Mouse (Mus musculus) intestine, embryonic 15.5 days (tissue): ENCODE results near the gene Pdzd4. TPM values are rescaled to one million over a fixed set of nuclear protein-coding genes. Genes with fewer than 3 reads are reported as not detected.

Experiments
- ATAC-seq: fragments of 200-750 bp; cut with Nextera tagmentation; 2 replicates; pipeline ENCODE4 v1.8.0; 2017; ENCODE audit warnings: moderate TSS enrichment, moderate library complexity
- H3K27ac ChIP-seq: fragments of 300-500 bp; sonication (generic); 2 replicates; pipeline ENCODE4 v1.5.1; 2015; ENCODE audit warnings: mild to moderate bottlenecking, inconsistent platforms
- H3K27me3 ChIP-seq: fragments of 300-500 bp; sonication (generic); replicated peaks from 2 replicates; pipeline ENCODE4 v1.6.1; 2015; ENCODE audit warnings: inconsistent platforms
- H3K36me3 ChIP-seq: fragments of 300-500 bp; sonication (generic); 2 replicates; pipeline ENCODE4 v1.6.1; 2015; ENCODE audit warnings: inconsistent platforms
- H3K4me1 ChIP-seq: fragments of 300-500 bp; sonication (generic); replicated peaks from 2 replicates; pipeline ENCODE4 v1.6.1; 2015; ENCODE audit warnings: inconsistent platforms
- H3K4me2 ChIP-seq: fragments of 300-500 bp; sonication (generic); replicated peaks from 2 replicates; pipeline ENCODE4 v1.6.1; 2015; ENCODE audit warnings: mild to moderate bottlenecking, inconsistent platforms
- H3K4me3 ChIP-seq: fragments of 300-500 bp; sonication (generic); replicated peaks from 2 replicates; pipeline ENCODE4 v1.5.1; 2015; ENCODE audit warnings: inconsistent platforms
- H3K9ac ChIP-seq: fragments of 300-500 bp; sonication (generic); 2 replicates; pipeline ENCODE4 v1.6.1; 2015; ENCODE audit warnings: inconsistent platforms
- H3K9me3 ChIP-seq: fragments of 300-500 bp; sonication (generic); 2 replicates; pipeline ENCODE4 v1.6.1; 2016; ENCODE audit warnings: inconsistent platforms
- WGBS: fragments of 180-500 bp; shearing (Covaris S2); methylation state at CpG from one replicate; pipeline ENCODE4 v1.1.7; 2015; 5-methylcytosine and 5-hydroxymethylcytosine counted together
- polyA plus RNA-seq: library from polyadenylated mRNA; unstranded; fragments of >200 nt; fragmentation: Nextera tagmentation; extraction: Ambion mirVana; gene quantifications from 2 replicates; pipeline ENCODE4 v1.2.1, GENCODE M21; 2015

Pdzd4 gene
- polyA plus RNA-seq, 1 experiment from 2014 or later = 0.57 TPM

DNA sequence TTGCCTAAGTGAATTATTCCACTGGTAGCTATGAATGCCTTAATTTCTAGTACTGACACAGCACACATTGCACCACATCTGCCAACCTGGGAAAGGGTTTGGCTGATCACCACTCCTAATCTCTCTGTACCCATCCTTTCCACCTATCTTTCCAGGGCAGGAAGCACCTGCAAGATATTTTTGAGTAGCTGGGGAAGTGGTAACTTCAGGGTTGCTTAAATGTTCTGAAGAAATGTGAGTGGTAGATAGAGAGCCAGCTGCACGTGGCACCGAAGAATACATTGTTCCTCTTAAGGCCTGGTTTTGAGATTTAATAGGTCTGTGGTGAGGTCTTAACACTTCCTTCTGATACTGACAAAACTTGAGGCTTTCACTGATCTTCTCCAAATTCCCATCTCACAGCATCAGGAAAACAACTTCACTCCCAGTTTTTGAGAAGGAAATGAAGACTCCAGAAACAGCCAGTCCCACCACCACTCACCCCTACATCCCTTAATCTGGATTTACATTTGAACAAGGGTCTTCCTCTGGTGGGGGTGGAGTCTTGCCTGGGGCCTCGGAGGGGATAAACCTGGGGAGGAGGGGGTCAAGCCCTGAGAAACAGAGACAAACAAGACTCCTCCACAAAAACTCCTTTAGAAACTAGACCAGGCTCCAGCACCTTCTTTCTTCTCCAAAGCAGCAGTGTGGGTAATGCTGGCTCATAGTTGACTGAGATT lies 8.0 kb downstream of the Pdzd4 start:
- WGBS = 60% methylated on average over 3 of the region's 3 CpGs
- Histone ChIP-seq H3K4me2 (no peak overlapping the region), H3K36me3 (no peaks in the 10 kb centered on the region), H3K27ac (no peak overlapping the region), H3K27me3 (no peaks in the 10 kb centered on the region), H3K9ac (no peak overlapping the region), H3K4me3 (no peak overlapping the region), H3K9me3 (no peaks in the 10 kb centered on the region), H3K4me1 (no peaks in the 10 kb centered on the region)
- no peak for ATAC-seq

DNA sequence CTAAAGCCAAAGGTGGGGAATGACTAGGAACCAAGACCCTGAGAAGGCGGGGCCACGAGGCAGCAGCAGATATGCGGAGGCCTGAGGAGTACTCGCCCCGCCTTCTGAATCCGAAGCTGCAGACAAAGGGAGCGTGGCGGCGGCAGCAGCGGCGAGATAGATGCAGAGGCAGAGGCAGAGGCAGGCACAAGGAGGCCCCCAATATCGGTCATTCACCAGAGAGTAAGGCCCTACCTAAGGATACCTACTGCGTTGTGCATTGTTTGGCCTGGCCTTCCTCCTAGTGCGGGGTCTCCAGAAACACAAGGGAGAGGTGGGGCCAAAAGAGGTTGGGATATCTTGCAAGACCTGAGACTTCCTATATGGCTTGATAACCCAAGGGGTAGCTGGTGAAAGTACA lies 9.7 kb downstream of the Pdzd4 start:
- peak; percentile 41; the same call in 1 of the 2 replicates for ATAC-seq
- Histone ChIP-seq H3K36me3 (no peaks in the 10 kb centered on the region), H3K9ac (peak overlapping the region; percentile 36), H3K27ac (no peak overlapping the region), H3K27me3 (no peaks in the 10 kb centered on the region), H3K4me3 (peak overlapping the region; percentile 28), H3K9me3 (no peaks in the 10 kb centered on the region), H3K4me2 (peak overlapping the region; percentile 53), H3K4me1 (no peaks in the 10 kb centered on the region)
- 21% methylated on average over 14 of the region's 14 CpGs for WGBS

DNA sequence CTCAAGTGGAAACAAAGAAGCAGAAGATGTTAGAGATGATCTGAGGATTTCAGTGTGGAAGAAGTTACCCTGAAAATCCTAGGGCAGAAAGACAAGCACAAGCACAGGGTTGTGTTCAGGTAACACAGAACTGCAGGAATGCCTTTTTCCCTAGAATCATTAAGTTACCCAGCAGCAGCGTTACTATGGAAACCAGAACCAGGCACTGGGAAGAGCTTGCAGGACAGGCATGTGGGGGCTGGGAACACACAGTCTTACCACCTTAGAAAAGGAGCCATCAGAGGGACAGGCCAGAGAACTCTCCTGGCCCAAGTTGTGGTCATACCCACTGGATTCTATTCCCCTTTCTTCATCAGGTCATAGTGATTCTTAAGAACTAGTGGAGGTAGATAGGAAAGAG lies 19.0 kb downstream of the Pdzd4 start:
- H3K27me3 ChIP-seq = no peaks in the 10 kb centered on the region
- no peak overlapping the region for H3K9ac ChIP-seq
- H3K9me3 ChIP-seq = no peaks in the 10 kb centered on the region
- H3K36me3 ChIP-seq = no peaks in the 10 kb centered on the region
- no peak overlapping the region for H3K27ac ChIP-seq
- H3K4me1 ChIP-seq = no peaks in the 10 kb centered on the region
- no peak for ATAC-seq
- WGBS = 50% methylated on average over 1 of the region's 1 CpGs
- H3K4me3 ChIP-seq = no peak overlapping the region
- no peak overlapping the region for H3K4me2 ChIP-seq

DNA sequence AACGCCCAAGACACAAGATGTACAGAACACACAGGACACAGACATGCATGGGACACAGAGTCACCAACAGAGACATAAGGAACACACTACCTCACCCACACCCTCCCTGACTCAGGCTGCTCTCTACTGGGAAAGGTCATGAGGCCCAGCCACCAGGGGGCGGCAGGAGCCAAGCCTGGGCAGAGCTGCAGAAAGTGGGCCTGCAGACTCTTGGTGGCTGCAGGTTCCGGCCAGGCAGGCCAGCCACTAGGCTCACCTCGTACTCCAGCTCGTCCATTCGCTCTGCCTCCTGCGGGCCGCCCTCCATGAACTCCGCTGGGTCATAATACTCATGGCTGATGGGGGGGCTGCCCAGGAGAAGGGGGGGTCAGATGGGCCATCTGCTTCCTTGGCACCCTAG lies 26.3 kb downstream of the Pdzd4 start:
- no peaks in the 10 kb centered on the region for H3K36me3 ChIP-seq
- H3K9ac ChIP-seq = no peak overlapping the region
- H3K4me2 ChIP-seq = no peak overlapping the region
- 38% methylated on average over 9 of the region's 9 CpGs for WGBS
- no peaks in the 10 kb centered on the region for H3K27me3 ChIP-seq
- ATAC-seq = peak; percentile 86
- no peaks in the 10 kb centered on the region for H3K9me3 ChIP-seq
- H3K4me3 ChIP-seq = no peak overlapping the region
- no peaks in the 10 kb centered on the region for H3K4me1 ChIP-seq
- H3K27ac ChIP-seq = no peak overlapping the region

DNA sequence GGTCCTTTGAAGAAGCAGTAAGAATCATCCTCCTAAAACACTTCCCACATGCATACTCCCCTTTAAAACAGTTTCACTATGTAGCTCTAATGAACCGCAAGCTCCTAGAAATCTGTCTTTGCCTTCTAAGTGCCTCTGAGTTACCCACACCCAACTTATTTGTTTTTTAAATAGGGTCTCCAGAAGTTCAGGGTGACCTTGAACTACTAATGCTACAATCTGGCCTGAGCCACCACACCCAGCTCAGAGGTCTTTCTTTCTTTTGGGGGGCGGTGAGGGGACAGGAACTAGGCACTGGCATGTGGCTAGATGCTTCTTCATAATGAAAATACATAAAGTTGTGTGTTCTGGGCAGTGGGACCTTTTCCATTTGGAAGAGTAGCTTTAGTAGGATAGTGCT lies 27.3 kb downstream of the Pdzd4 start:
- H3K36me3 ChIP-seq = no peaks in the 10 kb centered on the region
- no peak overlapping the region for H3K9ac ChIP-seq
- H3K4me3 ChIP-seq = no peak overlapping the region
- no peaks in the 10 kb centered on the region for H3K4me1 ChIP-seq
- no peak for ATAC-seq
- no peaks in the 10 kb centered on the region for H3K9me3 ChIP-seq
- H3K27me3 ChIP-seq = no peaks in the 10 kb centered on the region
- 96% methylated on average over 2 of the region's 2 CpGs for WGBS
- H3K4me2 ChIP-seq = no peak overlapping the region
- no peak overlapping the region for H3K27ac ChIP-seq

DNA sequence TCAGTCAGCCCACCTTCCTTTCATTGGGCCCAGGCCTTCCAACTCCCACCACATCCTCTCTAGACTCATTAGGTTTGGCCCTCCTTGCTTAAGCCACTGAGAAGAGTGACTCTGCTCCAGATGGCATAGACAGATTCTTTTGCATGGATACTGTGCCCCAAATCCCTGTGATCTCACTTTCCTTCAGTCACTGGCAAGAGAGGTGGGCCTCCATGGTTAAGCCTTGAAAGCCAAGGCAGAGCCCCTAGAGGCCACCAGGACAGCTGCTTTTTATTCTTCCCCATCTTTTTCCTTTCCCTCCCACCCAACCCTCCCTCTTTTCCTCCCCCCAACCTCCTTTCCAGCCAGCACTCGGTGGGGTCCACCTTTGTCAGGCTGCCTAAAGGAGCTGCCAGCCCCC lies 31.3 kb downstream of the Pdzd4 start:
- no peak overlapping the region for H3K4me3 ChIP-seq
- no peak for ATAC-seq
- H3K4me2 ChIP-seq = no peak overlapping the region
- H3K9me3 ChIP-seq = no peaks in the 10 kb centered on the region
- no peaks in the 10 kb centered on the region for H3K36me3 ChIP-seq
- no peak overlapping the region for H3K9ac ChIP-seq
- no peaks in the 10 kb centered on the region for H3K4me1 ChIP-seq
- H3K27me3 ChIP-seq = no peaks in the 10 kb centered on the region
- no peak overlapping the region for H3K27ac ChIP-seq
- 56% methylated on average over 1 of the region's 1 CpGs for WGBS

DNA sequence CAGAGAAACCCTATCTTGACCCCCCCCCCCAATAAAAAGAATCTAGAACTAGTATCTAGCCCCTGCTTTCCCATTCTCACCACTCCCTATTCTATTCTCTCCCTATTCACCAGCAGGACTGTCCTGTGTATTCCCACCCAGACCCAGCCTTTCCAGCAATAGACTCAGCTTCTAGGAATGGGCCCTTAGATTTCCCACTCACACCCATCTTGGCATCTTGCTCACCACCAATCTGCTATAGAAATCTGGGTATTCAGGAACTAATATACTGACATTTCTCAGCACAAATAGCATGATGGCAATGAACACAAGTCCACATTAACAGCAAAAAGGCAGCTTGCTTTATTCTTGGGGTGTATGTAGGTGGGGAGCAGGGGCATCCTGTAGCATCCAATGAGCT lies 31.7 kb downstream of the Pdzd4 start:
- Histone ChIP-seq H3K27ac (no peak overlapping the region), H3K9me3 (no peaks in the 10 kb centered on the region), H3K4me1 (no peaks in the 10 kb centered on the region), H3K4me3 (no peak overlapping the region), H3K36me3 (no peaks in the 10 kb centered on the region), H3K9ac (no peak overlapping the region), H3K4me2 (no peak overlapping the region), H3K27me3 (no peaks in the 10 kb centered on the region)
- ATAC-seq = no peak

DNA sequence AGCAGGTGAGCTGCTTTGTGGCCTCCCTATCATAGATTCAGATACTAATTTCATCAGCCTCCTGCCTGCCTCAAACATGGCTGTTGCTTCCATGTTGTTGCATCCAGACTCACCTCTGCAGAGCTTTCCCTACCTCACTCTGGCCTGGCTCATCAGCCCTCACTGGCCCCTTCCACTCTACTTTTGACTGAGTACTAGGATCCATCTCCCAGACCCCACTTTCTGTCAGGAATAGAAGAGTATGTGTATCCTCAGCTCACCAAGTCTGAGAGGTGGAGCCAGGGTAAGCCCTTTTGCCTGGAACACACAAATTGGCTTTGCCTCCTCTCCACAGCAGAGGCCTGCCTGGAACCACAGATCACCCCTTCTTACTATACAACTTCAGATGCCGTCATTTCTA lies 36.3 kb downstream of the Pdzd4 start:
- ATAC-seq = no peak
- no peaks in the 10 kb centered on the region for H3K9me3 ChIP-seq
- peak overlapping the region; percentile 58 for H3K4me3 ChIP-seq
- H3K4me1 ChIP-seq = no peaks in the 10 kb centered on the region
- peak overlapping the region; percentile 54 for H3K4me2 ChIP-seq
- no peaks in the 10 kb centered on the region for H3K27me3 ChIP-seq
- H3K36me3 ChIP-seq = no peaks in the 10 kb centered on the region
- WGBS = 87% methylated on average over 1 of the region's 1 CpGs
- H3K27ac ChIP-seq = no peak overlapping the region
- H3K9ac ChIP-seq = peak overlapping the region; percentile 69

DNA sequence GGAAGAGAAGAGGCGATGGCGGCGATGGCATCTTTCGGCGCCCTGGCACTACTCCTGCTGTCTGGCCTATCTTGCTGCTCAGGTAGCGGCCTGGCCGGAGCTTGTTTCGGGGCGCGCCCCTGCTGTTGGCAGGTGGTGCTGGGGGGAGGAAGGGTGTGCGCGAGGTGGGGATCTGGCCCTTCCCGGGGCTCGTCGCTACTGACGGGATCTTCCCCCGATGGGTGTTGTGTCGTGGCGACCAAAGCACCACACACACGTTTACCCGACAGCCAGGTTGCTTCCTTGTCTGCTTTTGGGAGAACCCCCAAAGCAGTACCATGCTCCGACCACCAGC lies 37.6 kb downstream of the Pdzd4 start:
- H3K27ac ChIP-seq = peak overlapping the region; percentile 73
- H3K9ac ChIP-seq = peak overlapping the region; percentile 69
- no peaks in the 10 kb centered on the region for H3K27me3 ChIP-seq
- H3K4me1 ChIP-seq = no peaks in the 10 kb centered on the region
- no peak; the same call in 1 of the 2 replicates for ATAC-seq
- 17% methylated on average over 20 of the region's 22 CpGs for WGBS
- H3K4me2 ChIP-seq = peak overlapping the region; percentile 54
- peak overlapping the region; percentile 58 for H3K4me3 ChIP-seq
- H3K9me3 ChIP-seq = no peaks in the 10 kb centered on the region
- H3K36me3 ChIP-seq = no peaks in the 10 kb centered on the region

DNA sequence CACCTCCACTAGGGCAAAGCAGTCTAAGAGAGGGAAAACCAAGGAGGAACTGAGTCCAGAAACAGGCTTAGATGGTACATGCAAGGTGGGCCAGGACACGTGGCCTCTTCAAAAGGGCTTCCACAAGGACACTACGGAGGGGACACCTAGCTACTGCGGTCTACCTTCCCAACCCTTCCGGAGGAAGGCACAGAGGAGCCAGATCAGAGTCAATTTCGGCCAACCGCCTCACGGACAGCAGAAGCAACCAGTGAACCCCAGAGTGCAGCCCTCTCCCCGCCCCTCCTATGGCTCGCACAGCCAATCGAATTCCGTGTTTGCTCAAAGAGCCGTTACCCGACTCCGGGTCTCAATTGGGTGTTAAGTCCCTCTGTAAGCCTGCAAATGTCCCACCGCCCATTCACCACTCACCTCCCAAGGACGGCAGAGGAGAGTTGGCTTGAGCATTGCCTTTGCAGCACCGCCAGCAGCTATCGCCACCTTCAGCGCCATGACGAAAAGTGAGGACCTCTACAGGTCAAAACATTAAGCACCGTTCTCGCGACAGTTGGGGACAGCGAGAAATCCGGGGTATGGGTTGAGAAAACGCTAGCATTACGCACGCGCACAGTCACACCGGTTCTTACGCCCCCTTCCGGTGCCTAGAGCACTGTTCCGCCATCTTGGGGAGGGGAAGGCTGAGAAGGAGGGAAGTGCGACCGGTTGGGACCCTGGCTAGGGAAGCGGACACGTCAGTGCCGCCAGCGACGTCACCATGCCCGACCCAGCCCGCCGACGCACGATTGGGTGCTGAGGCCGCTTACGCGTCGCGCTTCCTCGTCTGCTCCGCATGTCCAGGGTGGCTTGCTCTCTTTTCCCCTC lies 38.2 kb downstream of the Pdzd4 start, which contains the start of the genes Idh3g and Ssr4:
TSS of gene Idh3g (minus strand) at position 534 of the 861 bp plus-strand sequence.
TSS of gene Ssr4 (plus strand) at position 665 of the 861 bp plus-strand sequence.
- ATAC-seq = peak; percentile 97
- Histone ChIP-seq H3K9me3 (no peaks in the 10 kb centered on the region), H3K4me1 (no peaks in the 10 kb centered on the region), H3K36me3 (no peaks in the 10 kb centered on the region), H3K4me2 (peak within 1 kb of the TSS; percentile 56), H3K9ac (peak within 1 kb of the TSS; percentile 69), H3K4me3 (peak within 1 kb of the TSS; percentile 58), H3K27ac (peak within 1 kb of the TSS; percentile 93), H3K27me3 (no peaks in the 10 kb centered on the region)
- WGBS = 18% methylated on average over 52 of the region's 52 CpGs

DNA sequence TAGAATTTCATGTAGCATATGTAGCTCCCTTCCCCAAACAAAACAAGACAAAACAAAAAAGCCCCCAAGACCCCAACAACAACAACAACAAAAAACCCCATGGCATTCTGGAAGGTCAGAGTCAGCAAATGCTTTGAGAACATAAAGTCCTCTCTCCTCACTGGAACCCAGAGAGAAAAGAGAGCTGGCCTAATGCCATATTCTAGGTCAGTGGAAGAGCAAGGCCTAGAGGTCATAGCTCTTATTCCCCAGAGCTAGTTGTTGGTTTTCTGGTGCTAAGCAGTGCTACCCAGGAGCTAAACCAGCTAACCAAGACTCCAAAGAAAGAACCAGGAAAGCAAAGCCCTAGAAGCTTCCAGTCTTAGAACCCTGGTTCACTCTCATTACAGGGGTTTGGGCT lies 39.1 kb downstream of the Pdzd4 start:
- H3K4me3 ChIP-seq = peak overlapping the region; percentile 58
- peak overlapping the region; percentile 93; the same call in 1 of the 2 replicates for H3K27ac ChIP-seq
- no peaks in the 10 kb centered on the region; the same call in 1 of the 2 replicates for H3K36me3 ChIP-seq
- peak overlapping the region; percentile 53 for H3K9ac ChIP-seq
- H3K9me3 ChIP-seq = no peaks in the 10 kb centered on the region
- H3K27me3 ChIP-seq = no peaks in the 10 kb centered on the region
- H3K4me2 ChIP-seq = peak overlapping the region; percentile 56
- no peak for ATAC-seq
- H3K4me1 ChIP-seq = no peaks in the 10 kb centered on the region

DNA sequence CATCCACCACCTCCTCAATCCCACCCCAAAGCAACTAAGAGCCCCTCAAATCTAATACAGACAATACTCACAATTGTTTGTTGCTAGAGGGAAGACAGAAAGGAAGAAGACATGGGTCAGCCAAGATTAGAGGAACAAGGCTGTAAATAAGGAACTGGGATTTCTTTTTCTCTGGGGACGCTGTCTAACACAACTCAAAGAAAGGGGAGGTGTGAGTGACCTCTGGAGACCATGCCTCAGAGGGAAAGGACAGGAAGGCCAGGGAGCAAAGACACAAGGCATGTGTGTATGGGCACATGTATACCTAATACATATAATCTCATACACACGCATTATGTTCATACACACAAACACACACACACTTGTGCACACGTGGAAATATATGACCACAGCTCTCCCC lies 42.5 kb downstream of the Pdzd4 start:
- no peaks in the 10 kb centered on the region for H3K27me3 ChIP-seq
- no peak overlapping the region for H3K9ac ChIP-seq
- H3K4me1 ChIP-seq = no peaks in the 10 kb centered on the region
- no peak overlapping the region for H3K4me3 ChIP-seq
- H3K27ac ChIP-seq = no peak overlapping the region
- ATAC-seq = no peak
- H3K4me2 ChIP-seq = no peak overlapping the region
- WGBS = 84% methylated on average over 3 of the region's 3 CpGs
- H3K9me3 ChIP-seq = no peaks in the 10 kb centered on the region
- no peaks in the 10 kb centered on the region; the same call in 1 of the 2 replicates for H3K36me3 ChIP-seq
